Comparison of ENCODE assay signal across 13 mouse cellular contexts in genomic region chr9:47752516-47752915, GRCm38 (mm10).
DNase-seq lines count a peak whose midpoint lies in the region; ATAC-seq and TF ChIP-seq lines count a peak whose summit lies in the region.
"Had no signal": no experiment of that assay in that cellular context is flagged by ENCODE, and none has a peak within 500 bp of the region (broad histone marks: within the 10 kb centered on the region; RNA-seq: fewer than 3 reads in every experiment).

No protein-coding gene starts in this region.

- no peak for TF ChIP-seq CTCF in intestine, postnatal 0 days (IDR thresholded peaks at IDR 0.05; ENCODE audit: low read depth)

- H3K4me3 ChIP-seq in forebrain, embryonic 15.5 days, result no peak overlapping the region
- H3K4me3 ChIP-seq in forebrain, embryonic 16.5 days (replicated peaks; ENCODE audit: low read length), result no peak overlapping the region
- no peak overlapping the region for H3K4me3 ChIP-seq in neural tube, embryonic 13.5 days
- no peak overlapping the region for H3K4me3 ChIP-seq in intestine, postnatal 0 days (ENCODE audit: low read depth, low read length)

- 35% methylated on average over 5 of the region's 5 CpGs for WGBS in forebrain, embryonic 15.5 days
- WGBS in forebrain, embryonic 16.5 days, result 37% methylated on average over 5 of the region's 5 CpGs
- WGBS in neural tube, embryonic 13.5 days, result 31% methylated on average over 5 of the region's 5 CpGs
- WGBS in intestine, postnatal 0 days, result 25% methylated on average over 5 of the region's 5 CpGs

- no peak for ATAC-seq in forebrain, embryonic 15.5 days (replicated peaks)
- ATAC-seq in forebrain, embryonic 16.5 days, result no peak
- ATAC-seq in neural tube, embryonic 13.5 days (ENCODE audit: low read depth), result 0 out of 2 replicates have a peak, but pooled peaks have one; percentile 43
- ATAC-seq in intestine, postnatal 0 days, result no peak

- DNase-seq in neural tube, embryonic 10.5 days (ENCODE audit: extremely low spot score, low spot score), result no peak
- no peak for DNase-seq in urinary bladder, postnatal 25 days (ENCODE audit: low spot score)
- DNase-seq in kidney, postnatal 36 days, result no peak
- no peak for DNase-seq in Muller cell, postnatal 12 days (ENCODE audit: inconsistent ontology term)
- DNase-seq: cerebellum, adult 11-12 months; heart, postnatal 36 days; layer of hippocampus, adult 9-11 months; lung, adult 18-20 months; thymus, adult 18-20 months had no signal

- 0 out of 2 replicates have a peak overlapping the region, but pooled peaks have one; percentile 8 for H3K27ac ChIP-seq in forebrain, embryonic 15.5 days (replicated peaks)
- H3K27ac ChIP-seq in forebrain, embryonic 16.5 days (ENCODE audit: low read length), result no peak overlapping the region
- H3K27ac ChIP-seq in neural tube, embryonic 13.5 days (replicated peaks), result peak overlapping the region; percentile 38
- H3K27ac ChIP-seq in intestine, postnatal 0 days (ENCODE audit: low read depth, low read length), result no peak overlapping the region

- no peaks in the 10 kb centered on the region for H3K9me3 ChIP-seq in forebrain, embryonic 15.5 days
- no peaks in the 10 kb centered on the region for H3K9me3 ChIP-seq in forebrain, embryonic 16.5 days (ENCODE audit: control insufficient read depth, low read length)
- no peaks in the 10 kb centered on the region for H3K9me3 ChIP-seq in neural tube, embryonic 13.5 days
- no peaks in the 10 kb centered on the region for H3K9me3 ChIP-seq in intestine, postnatal 0 days (ENCODE audit: control insufficient read depth)

- H3K4me1 ChIP-seq in forebrain, embryonic 15.5 days, result peaks cover 40% of the 10 kb centered on the region
- H3K4me1 ChIP-seq in forebrain, embryonic 16.5 days (replicated peaks; ENCODE audit: control insufficient read depth, insufficient read depth, low read length), result peaks cover 29% of the 10 kb centered on the region
- H3K4me1 ChIP-seq in neural tube, embryonic 13.5 days (replicated peaks), result peaks cover 49% of the 10 kb centered on the region
- H3K4me1 ChIP-seq in intestine, postnatal 0 days (replicated peaks; ENCODE audit: control insufficient read depth, insufficient read depth, low read length), result 0 out of 2 replicates have a peak, but pooled peaks cover 2% of the 10 kb centered on the region

- no peak overlapping the region for H3K4me2 ChIP-seq in forebrain, embryonic 15.5 days (replicated peaks)
- no peak overlapping the region; the same call in 1 of the 2 replicates for H3K4me2 ChIP-seq in forebrain, embryonic 16.5 days (ENCODE audit: low read length)
- no peak overlapping the region; the same call in 1 of the 2 replicates for H3K4me2 ChIP-seq in neural tube, embryonic 13.5 days
- H3K4me2 ChIP-seq in intestine, postnatal 0 days (replicated peaks; ENCODE audit: low read depth), result peak overlapping the region; percentile 17; the same call in 1 of the 2 replicates

- H3K27me3 ChIP-seq in forebrain, embryonic 15.5 days, result no peaks in the 10 kb centered on the region
- no peaks in the 10 kb centered on the region for H3K27me3 ChIP-seq in forebrain, embryonic 16.5 days (replicated peaks; ENCODE audit: control insufficient read depth, insufficient read depth, low read length)
- H3K27me3 ChIP-seq in neural tube, embryonic 13.5 days, result no peaks in the 10 kb centered on the region
- no peaks in the 10 kb centered on the region for H3K27me3 ChIP-seq in intestine, postnatal 0 days (replicated peaks; ENCODE audit: control insufficient read depth, insufficient read depth, low read length)

- no peaks in the 10 kb centered on the region for H3K36me3 ChIP-seq in forebrain, embryonic 15.5 days
- no peaks in the 10 kb centered on the region for H3K36me3 ChIP-seq in forebrain, embryonic 16.5 days (ENCODE audit: control insufficient read depth, insufficient read depth)
- H3K36me3 ChIP-seq in neural tube, embryonic 13.5 days, result no peaks in the 10 kb centered on the region
- H3K36me3 ChIP-seq in intestine, postnatal 0 days (ENCODE audit: control insufficient read depth, insufficient read depth), result no peaks in the 10 kb centered on the region

- no peak overlapping the region for H3K9ac ChIP-seq in forebrain, embryonic 15.5 days (replicated peaks)
- no peak overlapping the region for H3K9ac ChIP-seq in forebrain, embryonic 16.5 days (replicated peaks; ENCODE audit: low read depth, low read length)
- H3K9ac ChIP-seq in neural tube, embryonic 13.5 days, result 0 out of 2 replicates have a peak overlapping the region, but pooled peaks have one; percentile 9
- H3K9ac ChIP-seq in intestine, postnatal 0 days (ENCODE audit: low read depth, low read length), result no peak overlapping the region

Comparison
In these comparisons a context has a peak if more than half of its experiments do, and no peak if none do; other contexts are left out.
1. H3K27ac ChIP-seq: peak in forebrain, embryonic 15.5 days (single experiment) and neural tube, embryonic 13.5 days (single experiment); none in forebrain, embryonic 16.5 days (single experiment) and intestine, postnatal 0 days (single experiment).